Mouse (Mus musculus) midbrain, embryonic 12.5 days (tissue): ENCODE measurements around the gene Pard3. TPM values are rescaled to one million over a fixed set of nuclear protein-coding genes. Genes with fewer than 3 reads are reported as not detected.

Experiments used
- ATAC-seq: fragments of 200-750 bp; cut with Nextera tagmentation; 2 replicates; pipeline ENCODE4 v1.8.0; 2017; ENCODE audit warnings: low read depth, moderate TSS enrichment, moderate library complexity; ENCODE audit not compliant: low FRiP score
- H3K27ac ChIP-seq: fragments of 300-500 bp; sonication (generic); replicated peaks from 2 replicates; pipeline ENCODE4 v1.5.1; 2016; ENCODE audit warnings: mild to moderate bottlenecking
- H3K27me3 ChIP-seq: fragments of 300-500 bp; sonication (generic); 2 replicates; pipeline ENCODE4 v1.6.1; 2016; ENCODE audit warnings: mild to moderate bottlenecking
- H3K36me3 ChIP-seq: fragments of 300-500 bp; sonication (generic); 2 replicates; pipeline ENCODE4 v1.6.1; 2016
- H3K4me1 ChIP-seq: fragments of 300-500 bp; sonication (generic); 2 replicates; pipeline ENCODE4 v1.6.1; 2016
- H3K4me2 ChIP-seq: fragments of 300-500 bp; sonication (generic); replicated peaks from 2 replicates; pipeline ENCODE4 v1.6.1; 2016; ENCODE audit warnings: mild to moderate bottlenecking, moderate library complexity
- H3K4me3 ChIP-seq: fragments of 300-500 bp; sonication (generic); 2 replicates; pipeline ENCODE4 v1.5.1; 2016; ENCODE audit warnings: mild to moderate bottlenecking
- H3K9ac ChIP-seq: fragments of 300-500 bp; sonication (generic); replicated peaks from 2 replicates; pipeline ENCODE4 v1.6.1; 2016; ENCODE audit warnings: mild to moderate bottlenecking, moderate library complexity
- H3K9me3 ChIP-seq: fragments of 300-500 bp; sonication (generic); 2 replicates; pipeline ENCODE4 v1.6.1; 2016; ENCODE audit warnings: mild to moderate bottlenecking
- WGBS: fragments of 180-500 bp; shearing (Covaris S2); methylation state at CpG from one replicate; pipeline ENCODE4 v1.1.7; 2016; 5-methylcytosine and 5-hydroxymethylcytosine counted together
- polyA plus RNA-seq: library from polyadenylated mRNA; unstranded; fragments of >200 nt; fragmentation: Nextera tagmentation; extraction: Ambion mirVana; gene quantifications from 2 replicates; pipeline ENCODE4 v1.2.1, GENCODE M21; 2016

The Pard3 gene
- polyA plus RNA-seq, 1 experiment from 2014 or later, result 36.6 TPM

DNA sequence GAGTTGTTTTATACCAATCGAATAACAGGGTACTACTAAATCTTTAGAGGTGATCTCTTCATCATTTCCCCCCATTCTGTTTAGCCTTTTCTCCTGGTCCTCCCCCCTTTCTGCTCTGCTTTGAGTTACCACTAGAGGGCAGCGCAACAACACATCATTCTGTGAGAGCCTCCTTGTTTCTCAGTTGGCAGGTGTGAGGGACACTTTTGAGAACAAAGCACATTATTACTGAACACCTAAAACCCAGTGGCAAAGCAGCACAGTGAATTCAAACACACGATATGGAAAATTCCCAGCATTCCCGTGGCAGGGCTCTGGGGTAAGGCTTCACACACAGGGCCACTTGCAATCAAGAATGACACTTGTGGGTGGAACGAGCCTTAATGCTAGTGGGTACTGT is 127.7 kb downstream of the Pard3 start:
- WGBS, result 42% methylated on average over 5 of the region's 5 CpGs
- Histone ChIP-seq H3K27ac (no peak overlapping the region), H3K9me3 (no peaks in the 10 kb centered on the region), H3K4me3 (no peak overlapping the region), H3K27me3 (no peaks in the 10 kb centered on the region), H3K4me2 (no peak overlapping the region), H3K9ac (no peak overlapping the region), H3K4me1 (peaks cover 41% of the 10 kb centered on the region), H3K36me3 (no peaks in the 10 kb centered on the region)
- ATAC-seq, result no peak

DNA sequence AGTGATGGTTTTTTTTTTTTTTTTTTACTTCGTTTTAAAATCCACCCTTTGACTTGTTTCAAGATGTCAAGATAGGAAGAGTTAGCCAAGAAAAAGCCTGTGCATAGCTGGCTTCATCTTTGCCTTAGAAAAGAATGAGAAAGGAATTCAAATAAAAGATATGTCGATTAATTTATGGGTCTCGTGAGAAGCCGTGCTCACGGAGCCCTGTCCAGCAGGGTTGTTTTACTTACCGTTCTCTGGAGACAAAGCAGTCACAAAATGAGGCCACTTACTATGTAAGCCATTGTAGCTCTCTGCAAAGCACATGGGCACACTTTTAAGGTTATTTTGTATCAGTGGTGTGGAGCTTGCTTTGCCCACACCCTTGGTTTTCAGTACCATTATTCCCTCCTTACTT is 128.1 kb downstream of the Pard3 start:
- no peak for ATAC-seq
- H3K36me3 ChIP-seq, result no peaks in the 10 kb centered on the region
- H3K27ac ChIP-seq, result no peak overlapping the region
- no peaks in the 10 kb centered on the region for H3K27me3 ChIP-seq
- peaks cover 40% of the 10 kb centered on the region for H3K4me1 ChIP-seq
- no peak overlapping the region for H3K4me3 ChIP-seq
- WGBS, result 58% methylated on average over 6 of the region's 6 CpGs
- no peaks in the 10 kb centered on the region for H3K9me3 ChIP-seq
- H3K9ac ChIP-seq, result no peak overlapping the region
- H3K4me2 ChIP-seq, result no peak overlapping the region

DNA sequence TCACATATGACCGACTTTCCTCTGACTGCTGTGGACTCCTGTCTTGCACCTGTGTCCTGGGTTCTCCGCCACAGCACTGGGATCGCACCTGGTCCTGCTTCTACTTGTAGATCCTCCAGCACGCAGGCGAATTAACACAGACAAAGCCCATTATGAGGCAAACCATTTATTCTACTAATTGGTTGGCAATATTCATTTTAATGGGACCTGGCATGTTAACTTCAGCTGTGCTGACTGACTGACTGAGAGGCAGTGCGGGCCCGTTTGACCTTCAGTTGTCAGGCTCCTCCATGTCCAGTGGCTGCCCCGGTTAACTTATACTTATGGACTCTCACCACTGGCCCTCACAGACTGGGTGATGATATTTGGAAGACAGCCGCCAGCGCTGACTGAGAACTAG is 128.6 kb downstream of the Pard3 start:
- no peak overlapping the region for H3K9ac ChIP-seq
- no peaks in the 10 kb centered on the region for H3K27me3 ChIP-seq
- no peak overlapping the region for H3K27ac ChIP-seq
- 89% methylated on average over 10 of the region's 10 CpGs for WGBS
- peaks cover 37% of the 10 kb centered on the region for H3K4me1 ChIP-seq
- no peaks in the 10 kb centered on the region for H3K9me3 ChIP-seq
- no peak overlapping the region for H3K4me3 ChIP-seq
- no peak overlapping the region for H3K4me2 ChIP-seq
- H3K36me3 ChIP-seq, result no peaks in the 10 kb centered on the region
- no peak for ATAC-seq

DNA sequence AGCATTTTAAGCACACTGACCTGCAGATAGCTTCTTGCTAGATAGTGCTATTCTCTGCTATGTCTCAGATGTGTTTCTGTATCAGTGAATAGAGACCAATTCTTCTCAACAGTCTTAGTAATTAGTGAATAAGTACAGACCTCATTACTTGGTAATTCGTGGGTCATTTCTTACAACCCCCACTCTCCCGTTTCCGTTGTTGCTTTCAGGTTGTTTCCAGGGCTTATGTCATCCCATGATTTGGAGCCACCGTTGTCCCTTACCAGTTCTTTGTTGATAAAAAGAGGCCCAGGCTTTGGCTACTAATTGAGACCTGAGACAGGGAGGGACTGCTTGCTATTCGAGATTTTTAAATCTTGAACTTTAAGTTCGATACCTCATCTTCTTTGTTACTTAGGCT is 129.7 kb downstream of the Pard3 start:
- no peak overlapping the region for H3K4me2 ChIP-seq
- H3K27ac ChIP-seq, result no peak overlapping the region
- 69% methylated on average over 6 of the region's 6 CpGs for WGBS
- H3K4me3 ChIP-seq, result no peak overlapping the region
- H3K9me3 ChIP-seq, result no peaks in the 10 kb centered on the region
- no peaks in the 10 kb centered on the region for H3K36me3 ChIP-seq
- no peak overlapping the region for H3K9ac ChIP-seq
- no peaks in the 10 kb centered on the region for H3K27me3 ChIP-seq
- H3K4me1 ChIP-seq, result peaks cover 37% of the 10 kb centered on the region
- no peak for ATAC-seq

DNA sequence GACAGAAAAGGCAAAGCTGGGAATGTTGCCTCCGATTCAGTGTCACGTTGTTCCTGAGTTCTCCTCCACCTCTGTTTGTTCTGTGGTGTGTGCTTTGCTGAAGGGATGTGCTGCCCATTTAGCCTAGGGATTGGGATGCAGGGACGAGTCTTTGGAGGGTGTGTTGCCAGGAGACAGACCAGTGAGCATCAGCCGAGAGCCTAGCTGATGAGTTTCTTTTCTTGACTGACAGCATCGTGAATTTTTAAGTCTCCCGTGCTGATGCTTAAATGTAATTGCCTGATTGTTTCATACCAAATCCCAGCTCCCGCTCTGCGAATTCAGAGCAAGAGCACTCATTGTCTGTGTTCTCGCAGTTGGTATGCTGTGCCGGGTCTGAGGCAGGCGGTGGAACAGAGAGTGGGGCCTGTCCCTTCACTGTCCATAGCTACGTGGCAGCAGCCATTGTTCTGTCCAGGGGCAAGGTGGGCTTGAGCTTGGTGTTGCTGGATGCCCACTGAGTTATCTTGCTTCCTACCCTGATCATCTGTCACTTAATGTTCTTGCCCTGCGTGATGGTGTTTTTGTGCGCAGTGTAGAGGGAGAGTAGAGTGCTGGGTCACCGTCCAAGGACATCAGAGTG is 131.2 kb downstream of the Pard3 start:
- Histone ChIP-seq H3K4me1 (peaks cover 37% of the 10 kb centered on the region), H3K9ac (no peak overlapping the region)
- WGBS, result 53% methylated on average over 15 of the region's 15 CpGs

DNA sequence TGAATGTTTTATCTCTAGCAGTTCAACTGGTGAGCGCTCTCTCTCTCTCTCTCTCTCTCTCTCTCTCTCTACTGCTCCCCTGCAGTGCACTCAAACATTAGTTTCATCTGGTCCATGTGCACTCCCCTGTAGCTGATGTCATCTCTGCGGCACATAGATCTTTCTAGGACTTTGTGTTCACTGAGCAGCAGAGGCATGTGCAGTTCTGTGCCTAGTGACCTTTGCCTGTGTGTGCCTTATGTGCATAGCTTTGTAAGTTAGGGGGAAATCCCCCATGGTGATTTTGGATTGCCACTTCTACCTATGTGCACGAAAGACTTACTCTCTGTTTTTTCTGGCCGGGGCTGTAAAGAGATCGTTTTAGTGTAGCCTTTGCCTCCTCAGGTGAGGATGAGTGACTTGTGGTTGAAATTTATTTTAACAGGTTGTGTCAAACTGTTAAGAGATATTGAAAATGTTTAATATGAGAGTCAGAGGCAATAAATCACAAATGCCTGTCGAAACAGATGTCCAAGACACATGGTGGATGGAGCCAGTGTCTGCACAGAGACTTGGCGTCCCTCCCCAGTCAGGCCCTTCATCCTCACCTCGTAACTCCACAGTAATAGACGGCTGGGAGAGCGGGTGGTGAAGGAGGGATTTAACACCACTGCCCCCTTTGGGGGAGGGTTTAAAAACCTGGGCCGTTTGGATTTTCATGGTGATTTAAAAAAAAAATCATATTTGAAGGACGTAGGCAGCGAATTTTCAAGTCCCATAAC is 133.0 kb downstream of the Pard3 start:
- 77% methylated on average over 13 of the region's 13 CpGs for WGBS
- H3K4me1 ChIP-seq, result peaks cover 34% of the 10 kb centered on the region
- no peaks in the 10 kb centered on the region for H3K9me3 ChIP-seq
- H3K27me3 ChIP-seq, result no peaks in the 10 kb centered on the region
- H3K9ac ChIP-seq, result no peak overlapping the region
- no peak overlapping the region for H3K4me2 ChIP-seq
- no peak overlapping the region for H3K27ac ChIP-seq
- H3K4me3 ChIP-seq, result no peak overlapping the region
- no peaks in the 10 kb centered on the region for H3K36me3 ChIP-seq
- no peak for ATAC-seq

More for the DNA sequence above, 131.2 kb downstream of the Pard3 start:
- no peak overlapping the region for H3K4me3 ChIP-seq
- 0 out of 2 replicates have a peak, but pooled peaks have one; percentile 41 for ATAC-seq
- H3K4me2 ChIP-seq, result no peak overlapping the region
- peak overlapping the region; percentile 68 for H3K27ac ChIP-seq
- no peaks in the 10 kb centered on the region for H3K27me3 ChIP-seq
- no peaks in the 10 kb centered on the region for H3K36me3 ChIP-seq
- no peaks in the 10 kb centered on the region for H3K9me3 ChIP-seq

DNA sequence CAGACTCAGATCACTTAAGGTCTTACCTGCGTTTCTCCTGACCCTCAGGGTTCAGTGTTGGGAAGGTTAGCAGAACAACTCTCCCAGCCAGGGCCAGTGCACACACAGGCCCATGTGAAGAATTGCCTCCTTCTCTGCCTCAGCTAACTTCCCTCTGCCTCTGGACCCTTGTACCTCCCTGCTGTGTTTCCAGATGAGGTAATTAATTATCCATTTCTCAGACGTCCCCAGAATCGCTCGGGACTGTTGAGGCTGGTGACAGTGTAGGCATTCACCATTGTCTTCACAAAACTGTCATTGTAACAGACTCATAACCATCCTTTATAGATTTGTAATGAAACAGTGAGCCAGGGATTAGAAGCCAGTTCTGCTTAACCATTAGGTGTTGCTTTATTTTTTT is 143.8 kb downstream of the Pard3 start:
- no peak overlapping the region for H3K27ac ChIP-seq
- H3K4me1 ChIP-seq, result peaks cover 29% of the 10 kb centered on the region; the same call in 1 of the 2 replicates
- no peak for ATAC-seq
- H3K27me3 ChIP-seq, result no peaks in the 10 kb centered on the region
- H3K4me3 ChIP-seq, result no peak overlapping the region
- H3K36me3 ChIP-seq, result no peaks in the 10 kb centered on the region
- H3K9me3 ChIP-seq, result no peaks in the 10 kb centered on the region
- H3K9ac ChIP-seq, result no peak overlapping the region
- H3K4me2 ChIP-seq, result no peak overlapping the region
- WGBS, result 43% methylated on average over 4 of the region's 4 CpGs

DNA sequence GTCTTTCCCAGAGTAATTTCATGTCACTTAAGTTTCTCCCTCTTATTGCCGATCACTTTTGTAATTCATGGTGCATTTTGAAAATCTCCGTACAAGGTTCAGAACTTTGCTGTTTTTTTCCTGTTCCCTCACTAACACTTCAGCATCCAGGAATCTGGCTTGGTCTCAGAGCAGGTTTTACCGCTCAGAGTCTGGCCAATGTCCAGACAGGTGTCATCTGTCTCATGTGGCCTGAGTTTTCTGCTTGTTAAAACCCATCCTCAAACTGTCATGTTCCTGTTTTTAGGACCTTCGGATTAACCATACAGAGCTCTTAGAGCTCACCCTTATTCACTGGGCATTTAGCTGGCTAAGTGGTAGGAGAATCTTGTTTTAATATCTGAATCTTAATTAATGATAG is 146.9 kb downstream of the Pard3 start:
- no peak overlapping the region for H3K27ac ChIP-seq
- no peak for ATAC-seq
- no peak overlapping the region for H3K4me2 ChIP-seq
- no peaks in the 10 kb centered on the region for H3K36me3 ChIP-seq
- WGBS, result 96% methylated on average over 4 of the region's 4 CpGs
- no peak overlapping the region for H3K4me3 ChIP-seq
- no peaks in the 10 kb centered on the region for H3K27me3 ChIP-seq
- H3K4me1 ChIP-seq, result peaks cover 40% of the 10 kb centered on the region
- H3K9ac ChIP-seq, result no peak overlapping the region
- no peaks in the 10 kb centered on the region for H3K9me3 ChIP-seq

DNA sequence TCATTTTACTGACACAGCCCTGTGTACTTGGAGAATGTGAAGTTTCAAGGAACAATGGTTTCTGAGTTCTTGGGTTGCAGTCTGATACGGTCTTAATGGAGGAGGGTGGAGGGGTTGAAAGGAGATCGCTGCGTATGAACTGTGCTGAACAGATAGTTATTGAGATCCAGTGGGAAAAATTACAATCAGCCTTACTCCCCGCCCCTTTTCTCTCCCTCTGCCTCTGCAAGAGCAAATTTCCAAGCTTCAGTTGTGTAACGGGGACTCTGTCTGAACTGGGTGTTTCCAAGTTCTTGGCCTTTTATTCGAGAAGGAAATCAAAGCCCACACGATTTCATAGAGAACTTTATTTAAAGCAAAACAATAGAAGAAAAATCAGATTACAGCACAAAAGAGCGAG is 150.6 kb downstream of the Pard3 start:
- H3K4me1 ChIP-seq, result peaks cover 28% of the 10 kb centered on the region
- H3K4me2 ChIP-seq, result no peak overlapping the region
- H3K9me3 ChIP-seq, result no peaks in the 10 kb centered on the region
- peak overlapping the region; percentile 61 for H3K27ac ChIP-seq
- WGBS, result 61% methylated on average over 8 of the region's 8 CpGs
- ATAC-seq, result no peak
- H3K9ac ChIP-seq, result no peak overlapping the region
- H3K27me3 ChIP-seq, result no peaks in the 10 kb centered on the region
- no peak overlapping the region for H3K4me3 ChIP-seq
- no peaks in the 10 kb centered on the region for H3K36me3 ChIP-seq

DNA sequence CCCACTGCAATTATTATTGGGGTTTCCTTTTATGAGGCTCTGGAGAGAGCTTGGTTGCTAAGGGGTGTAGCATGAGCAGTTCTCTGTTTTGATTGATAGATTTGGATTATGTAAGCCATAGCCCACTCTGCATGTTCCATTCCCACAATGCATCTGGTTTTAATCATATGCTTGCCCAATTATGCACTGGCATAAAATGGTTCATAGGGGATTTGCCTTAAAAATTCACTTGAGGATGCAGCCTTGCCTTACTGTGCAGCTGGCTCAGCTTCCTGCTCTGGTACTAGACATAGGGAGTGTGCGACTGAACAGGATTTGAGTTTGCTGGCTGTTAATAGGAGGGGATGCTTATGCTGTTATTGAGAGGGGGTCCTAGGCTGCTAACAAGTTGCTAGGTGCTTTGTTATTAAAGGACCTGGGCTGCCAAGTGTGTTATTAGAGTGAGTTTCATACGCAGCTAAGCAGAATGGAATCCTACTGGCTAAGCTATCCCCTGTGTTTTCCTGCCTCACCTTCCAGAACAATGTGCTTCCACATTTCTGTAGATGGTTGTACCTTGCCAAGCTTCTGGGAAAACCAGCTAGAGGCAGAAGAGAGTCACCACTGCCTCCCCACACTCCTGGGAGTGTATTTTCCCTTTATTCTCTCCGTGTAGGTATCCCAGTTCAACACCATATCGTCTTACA is 151.2 kb downstream of the Pard3 start:
- no peaks in the 10 kb centered on the region for H3K27me3 ChIP-seq
- H3K27ac ChIP-seq, result peak overlapping the region; percentile 61
- no peaks in the 10 kb centered on the region for H3K36me3 ChIP-seq
- H3K9ac ChIP-seq, result no peak overlapping the region
- no peaks in the 10 kb centered on the region for H3K9me3 ChIP-seq
- 64% methylated on average over 4 of the region's 4 CpGs for WGBS
- H3K4me1 ChIP-seq, result peaks cover 34% of the 10 kb centered on the region
- peak; percentile 62 for ATAC-seq
- H3K4me2 ChIP-seq, result no peak overlapping the region
- H3K4me3 ChIP-seq, result no peak overlapping the region

DNA sequence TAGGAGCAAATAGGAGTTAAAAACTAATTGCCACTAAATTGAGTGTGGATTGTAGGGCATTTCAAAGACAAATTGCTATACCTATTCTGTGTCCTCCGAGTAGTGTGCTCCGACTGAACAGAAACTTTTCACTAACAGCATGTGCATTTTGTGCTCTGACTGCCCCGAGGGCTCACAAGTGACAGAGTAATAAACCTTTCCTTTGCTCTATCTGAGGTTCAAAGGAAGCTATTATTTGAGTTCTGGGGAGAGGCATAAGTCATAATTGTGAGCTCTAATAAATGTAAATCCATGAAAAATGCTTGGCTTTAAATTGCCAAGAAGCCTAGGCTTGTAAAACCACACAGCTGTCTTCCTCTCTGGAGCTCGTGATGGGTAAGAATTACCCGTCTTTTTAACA is 156.5 kb downstream of the Pard3 start:
- Histone ChIP-seq H3K27me3 (no peaks in the 10 kb centered on the region), H3K4me1 (peaks cover 32% of the 10 kb centered on the region), H3K9ac (no peak overlapping the region), H3K9me3 (no peaks in the 10 kb centered on the region), H3K27ac (no peak overlapping the region), H3K4me2 (no peak overlapping the region), H3K4me3 (no peak overlapping the region), H3K36me3 (no peaks in the 10 kb centered on the region)
- ATAC-seq, result no peak
- 53% methylated on average over 5 of the region's 5 CpGs for WGBS

DNA sequence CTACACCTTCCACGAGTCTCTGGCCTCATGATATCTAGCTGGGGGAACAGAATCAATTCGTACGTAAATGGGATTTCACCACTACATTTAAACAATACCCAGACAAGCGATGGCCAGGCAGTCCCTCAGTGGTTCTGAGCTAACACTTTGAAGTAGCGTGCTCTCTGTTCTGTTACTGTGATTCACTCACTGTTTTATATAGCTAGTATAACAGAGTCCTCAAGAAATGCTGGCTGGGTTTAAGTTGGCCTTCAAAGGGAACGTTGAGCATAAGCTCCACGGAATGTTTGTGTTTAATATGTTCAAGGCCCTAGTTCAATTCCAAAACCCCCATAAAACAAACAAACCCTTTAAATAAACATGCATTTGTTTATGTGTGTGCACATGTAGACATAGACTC is 156.9 kb downstream of the Pard3 start:
- no peaks in the 10 kb centered on the region for H3K27me3 ChIP-seq
- no peak overlapping the region for H3K4me3 ChIP-seq
- H3K27ac ChIP-seq, result no peak overlapping the region
- no peak overlapping the region for H3K9ac ChIP-seq
- no peak overlapping the region for H3K4me2 ChIP-seq
- ATAC-seq, result no peak
- H3K4me1 ChIP-seq, result peaks cover 29% of the 10 kb centered on the region
- no peaks in the 10 kb centered on the region for H3K36me3 ChIP-seq
- no peaks in the 10 kb centered on the region for H3K9me3 ChIP-seq
- WGBS, result 60% methylated on average over 7 of the region's 7 CpGs
